Mouse (Mus musculus) limb, embryonic 14.5 days (tissue): Measurements from ENCODE around the gene 2310034G01Rik. TPM values are rescaled to one million over a fixed set of nuclear protein-coding genes. Genes with fewer than 3 reads are reported as not detected.
A peak's percentile ranks its signal among the peaks of the same experiment; 100 is the strongest.

Source experiments
- ATAC-seq: fragments of 200-750 bp; cut with Nextera tagmentation; 2 replicates; pipeline ENCODE4 v1.8.0; 2017; ENCODE audit warnings: low read depth, moderate number of reproducible peaks, moderate TSS enrichment; ENCODE audit not compliant: low FRiP score
- DNase-seq: peaks from one replicate; pipeline ENCODE4 v3.0.0-alpha.2; 2015; ENCODE audit warnings: low spot score
- H3K27ac ChIP-seq: fragments of 300-500 bp; sonication (generic); replicated peaks from 2 replicates; pipeline ENCODE4 v1.5.1; 2014; ENCODE audit warnings: low read depth, mild to moderate bottlenecking, low read length, moderate library complexity, mixed read lengths
- H3K27me3 ChIP-seq: fragments of 300-500 bp; sonication (generic); 2 replicates; pipeline ENCODE4 v1.6.1; 2014; ENCODE audit warnings: low read length, mixed read lengths; ENCODE audit not compliant: control insufficient read depth, insufficient read depth
- H3K36me3 ChIP-seq: fragments of 300-500 bp; sonication (generic); 2 replicates; pipeline ENCODE4 v1.6.1; 2014; ENCODE audit warnings: mild to moderate bottlenecking, low read length, moderate library complexity, mixed read lengths; ENCODE audit not compliant: control insufficient read depth, insufficient read depth
- H3K4me1 ChIP-seq: fragments of 300-500 bp; sonication (generic); 2 replicates; pipeline ENCODE4 v1.6.1; 2014; ENCODE audit warnings: antibody characterized with exemption, low read length, mixed read lengths; ENCODE audit not compliant: control insufficient read depth, insufficient read depth
- H3K4me2 ChIP-seq: fragments of 300-500 bp; sonication (generic); replicated peaks from 2 replicates; pipeline ENCODE4 v1.6.1; 2014; ENCODE audit warnings: low read depth, mild to moderate bottlenecking, low read length, moderate library complexity; ENCODE audit not compliant: severe bottlenecking
- H3K4me3 ChIP-seq: fragments of 300-500 bp; sonication (generic); replicated peaks from 2 replicates; pipeline ENCODE4 v1.5.1; 2014; ENCODE audit warnings: low read length
- H3K9ac ChIP-seq: fragments of 300-500 bp; sonication (generic); 2 replicates; pipeline ENCODE4 v1.6.1; 2014; ENCODE audit warnings: mild to moderate bottlenecking, low read depth, low read length, moderate library complexity; ENCODE audit not compliant: severe bottlenecking
- H3K9me3 ChIP-seq: fragments of 300-500 bp; sonication (generic); 2 replicates; pipeline ENCODE4 v1.6.1; 2016; ENCODE audit warnings: low read length; ENCODE audit not compliant: control insufficient read depth
- POLR2A ChIP-seq: fragments of 200-500 bp; IDR thresholded peaks from 2 replicates; pipeline ENCODE4 v1.8.0; 2012; ENCODE audit warnings: inconsistent platforms, mild to moderate bottlenecking, moderate library complexity, borderline replicate concordance; ENCODE audit not compliant: insufficient read depth, insufficient read length; ENCODE audit errors: extremely low read depth
- WGBS: fragments of 180-500 bp; shearing (Covaris S2); extraction: QIAGEN DNeasy Blood & Tissue Kit; methylation state at CpG from one replicate; pipeline ENCODE4 v1.1.7; 2014; 5-methylcytosine and 5-hydroxymethylcytosine counted together
- microRNA counts: library from miRNA; unstranded; fragments of <30 nt; microRNA quantifications from one replicate; lab custom pipeline; 2016
- microRNA-seq: library from miRNA; unstranded; fragments of <30 nt; microRNA quantifications from one replicate; pipeline ENCODE4, GENCODE M21; 2016
- polyA plus RNA-seq, 2 experiments: library from polyadenylated mRNA; depleted of rRNA in 1 of 2; stranded (reverse) in 1 of 2; unstranded in 1 of 2; fragments of >200 nt; fragmentation: Nextera tagmentation in 1 of 2; extraction: Ambion mirVana in 1 of 2; gene quantifications; 2 replicates each; pipeline versions ENCODE4 v1.2.1 to v1.2.3; 2012 to 2014

2310034G01Rik gene
- polyA plus RNA-seq, 2 experiments, result 1.6 to 2.1 TPM

GRCm38 (mm10) chr19:46302551-46302950, 47.6 kb downstream of the 2310034G01Rik start:
- Histone ChIP-seq H3K4me3 (no peak overlapping the region), H3K4me1 (peaks cover 12% of the 10 kb centered on the region), H3K9ac (no peak overlapping the region), H3K27me3 (no peaks in the 10 kb centered on the region), H3K36me3 (peaks cover 5% of the 10 kb centered on the region), H3K9me3 (no peaks in the 10 kb centered on the region), H3K27ac (no peak overlapping the region), H3K4me2 (no peak overlapping the region)
- DNase-seq (no peak), ATAC-seq (no peak)
- 87% methylated on average over 4 of the region's 4 CpGs for WGBS
- TF ChIP-seq POLR2A, result no peak

GRCm38 (mm10) chr19:46300294-46301045, 49.6 kb downstream of the 2310034G01Rik start:
- H3K4me1 ChIP-seq, result peaks cover 5% of the 10 kb centered on the region; the same call in 1 of the 2 replicates
- no peaks in the 10 kb centered on the region for H3K27me3 ChIP-seq
- ATAC-seq, result no peak
- no peak overlapping the region for H3K4me2 ChIP-seq
- H3K27ac ChIP-seq, result no peak overlapping the region
- H3K36me3 ChIP-seq, result no peaks in the 10 kb centered on the region
- H3K9me3 ChIP-seq, result no peaks in the 10 kb centered on the region
- TF ChIP-seq POLR2A, result no peak
- DNase-seq, result no peak
- no peak overlapping the region for H3K4me3 ChIP-seq
- no peak overlapping the region for H3K9ac ChIP-seq
- WGBS, result 33% methylated on average over 8 of the region's 8 CpGs

MicroRNAs encoded within 50 kb of the gene (microRNA counts, 519-probe panel; counts per million panel counts)
- microRNA mmu-miR-146b (lab: Ali Mortazavi, UCI), result 2,071 counts per million, percentile 29 among the panel's probes with 10 or more counts

Small RNA genes within 50 kb of the gene (microRNA-seq; reads per million reads assigned to microRNA genes)
- not detected for gene Mir146b

Other genes starting within 250 kb of the 2310034G01Rik start
- 0.15 TPM in 1 of 2 replicates, not detected in the other for gene Elovl3, start 218.4 kb downstream of the 2310034G01Rik start, polyA plus RNA-seq (2012; rRNA removed)
- gene Elovl3, start 218.4 kb downstream of the 2310034G01Rik start, polyA plus RNA-seq (2014; fragmentation: Nextera tagmentation; extraction: Ambion mirVana), result 0.68 and 0.85 TPM in 2 replicates
- 14.0 and 19.6 TPM in 2 replicates for gene Pitx3, start 202.0 kb downstream of the 2310034G01Rik start, polyA plus RNA-seq (2012; rRNA removed)
- gene Pitx3, start 202.0 kb downstream of the 2310034G01Rik start, polyA plus RNA-seq (2014; fragmentation: Nextera tagmentation; extraction: Ambion mirVana), result 8.1 TPM in 2 replicates
- gene Gbf1, start 197.8 kb downstream of the 2310034G01Rik start, polyA plus RNA-seq (2012; rRNA removed), result 92.1 and 131 TPM in 2 replicates
- 66.8 and 67.2 TPM in 2 replicates for gene Gbf1, start 197.8 kb downstream of the 2310034G01Rik start, polyA plus RNA-seq (2014; fragmentation: Nextera tagmentation; extraction: Ambion mirVana)
- gene Nfkb2, start 46.0 kb downstream of the 2310034G01Rik start, polyA plus RNA-seq (2012; rRNA removed), result 22.2 and 28.4 TPM in 2 replicates
- gene Nfkb2, start 46.0 kb downstream of the 2310034G01Rik start, polyA plus RNA-seq (2014; fragmentation: Nextera tagmentation; extraction: Ambion mirVana), result 9.7 and 13.2 TPM in 2 replicates
- 7.8 and 8.9 TPM in 2 replicates for gene Psd, start 23.1 kb downstream of the 2310034G01Rik start, polyA plus RNA-seq (2012; rRNA removed)
- gene Psd, start 23.1 kb downstream of the 2310034G01Rik start, polyA plus RNA-seq (2014; fragmentation: Nextera tagmentation; extraction: Ambion mirVana), result 5.3 and 5.5 TPM in 2 replicates
- gene Fbxl15, start 22.1 kb downstream of the 2310034G01Rik start, polyA plus RNA-seq (2012; rRNA removed), result 10.8 and 15.6 TPM in 2 replicates
- gene Fbxl15, start 22.1 kb downstream of the 2310034G01Rik start, polyA plus RNA-seq (2014; fragmentation: Nextera tagmentation; extraction: Ambion mirVana), result 13.5 and 15.5 TPM in 2 replicates
- gene Cuedc2, start 11.6 kb downstream of the 2310034G01Rik start, polyA plus RNA-seq (2012; rRNA removed), result 110 and 133 TPM in 2 replicates
- gene Cuedc2, start 11.6 kb downstream of the 2310034G01Rik start, polyA plus RNA-seq (2014; fragmentation: Nextera tagmentation; extraction: Ambion mirVana), result 164 and 169 TPM in 2 replicates
- gene Mfsd13a, start 9.2 kb downstream of the 2310034G01Rik start, polyA plus RNA-seq (2012; rRNA removed), result 5.4 and 8.0 TPM in 2 replicates
- 3.2 and 3.5 TPM in 2 replicates for gene Mfsd13a, start 9.2 kb downstream of the 2310034G01Rik start, polyA plus RNA-seq (2014; fragmentation: Nextera tagmentation; extraction: Ambion mirVana)
- 96.2 and 104 TPM in 2 replicates for gene Actr1a, start 45.4 kb upstream of the 2310034G01Rik start, polyA plus RNA-seq (2012; rRNA removed)
- 152 and 155 TPM in 2 replicates for gene Actr1a, start 45.4 kb upstream of the 2310034G01Rik start, polyA plus RNA-seq (2014; fragmentation: Nextera tagmentation; extraction: Ambion mirVana)
- gene Sufu, start 46.6 kb upstream of the 2310034G01Rik start, polyA plus RNA-seq (2012; rRNA removed), result 30.6 and 37.2 TPM in 2 replicates
- gene Sufu, start 46.6 kb upstream of the 2310034G01Rik start, polyA plus RNA-seq (2014; fragmentation: Nextera tagmentation; extraction: Ambion mirVana), result 35.5 and 39.1 TPM in 2 replicates
- 22.7 and 32.5 TPM in 2 replicates for gene Trim8, start 151.4 kb upstream of the 2310034G01Rik start, polyA plus RNA-seq (2012; rRNA removed)
- gene Trim8, start 151.4 kb upstream of the 2310034G01Rik start, polyA plus RNA-seq (2014; fragmentation: Nextera tagmentation; extraction: Ambion mirVana), result 21.5 and 23.1 TPM in 2 replicates
- 93.0 and 120 TPM in 2 replicates for gene Arl3, start 222.9 kb upstream of the 2310034G01Rik start, polyA plus RNA-seq (2012; rRNA removed)
- gene Arl3, start 222.9 kb upstream of the 2310034G01Rik start, polyA plus RNA-seq (2014; fragmentation: Nextera tagmentation; extraction: Ambion mirVana), result 87.2 and 97.8 TPM in 2 replicates
- 26.4 and 26.7 TPM in 2 replicates for gene Sfxn2, start 223.1 kb upstream of the 2310034G01Rik start, polyA plus RNA-seq (2012; rRNA removed)
- 21.2 and 22.0 TPM in 2 replicates for gene Sfxn2, start 223.1 kb upstream of the 2310034G01Rik start, polyA plus RNA-seq (2014; fragmentation: Nextera tagmentation; extraction: Ambion mirVana)
- 44.0 and 54.1 TPM in 2 replicates for gene Wbp1l, start 248.8 kb upstream of the 2310034G01Rik start, polyA plus RNA-seq (2012; rRNA removed)
- 42.6 and 43.8 TPM in 2 replicates for gene Wbp1l, start 248.8 kb upstream of the 2310034G01Rik start, polyA plus RNA-seq (2014; fragmentation: Nextera tagmentation; extraction: Ambion mirVana)